Mouse (Mus musculus) layer of hippocampus, postnatal 14 days (tissue): ENCODE results near the gene P4ha1. TPM values are rescaled to one million over a fixed set of nuclear protein-coding genes. Genes with fewer than 3 reads are reported as not detected.
"Not testable (repeated sequence)": the region's sequence is repeated elsewhere in the genome, so short reads cannot be mapped to it uniquely, and the experiment has no call there.

Experiments
- DNase-seq, 2 experiments: peaks; one replicate each; pipeline ENCODE4 v3.0.0; 2021 to 2022; ENCODE audit warnings: low spot score in 2 of 2, mixed read lengths in 1 of 2
- total RNA-seq, 2 experiments: library from RNA; stranded (reverse); gene quantifications; 2 replicates each; pipeline ENCODE4 v1.2.3; 2021

Gene P4ha1
- total RNA-seq, 2 experiments from 2014 or later: 33.5 to 39.5 TPM

DNA sequence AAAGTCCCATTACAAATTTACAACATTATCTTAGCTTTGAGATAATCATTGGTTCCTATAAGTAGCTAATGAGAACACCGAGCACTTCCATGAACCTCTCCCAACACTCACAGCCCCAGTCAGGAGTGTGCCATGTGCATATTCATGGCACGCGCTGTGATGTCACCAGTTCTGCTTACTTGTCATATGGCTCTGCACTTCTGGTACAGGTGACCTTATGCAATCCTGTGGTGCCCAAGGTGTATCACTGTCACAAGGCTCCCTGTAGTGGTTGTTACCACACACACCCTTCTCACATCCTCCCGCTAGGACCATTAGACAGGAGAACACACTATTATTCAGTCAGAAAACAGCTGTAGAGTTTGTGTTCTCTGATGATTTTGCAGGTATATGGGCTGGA lies 43.6 kb downstream of the P4ha1 start:
- no peak for DNase-seq

DNA sequence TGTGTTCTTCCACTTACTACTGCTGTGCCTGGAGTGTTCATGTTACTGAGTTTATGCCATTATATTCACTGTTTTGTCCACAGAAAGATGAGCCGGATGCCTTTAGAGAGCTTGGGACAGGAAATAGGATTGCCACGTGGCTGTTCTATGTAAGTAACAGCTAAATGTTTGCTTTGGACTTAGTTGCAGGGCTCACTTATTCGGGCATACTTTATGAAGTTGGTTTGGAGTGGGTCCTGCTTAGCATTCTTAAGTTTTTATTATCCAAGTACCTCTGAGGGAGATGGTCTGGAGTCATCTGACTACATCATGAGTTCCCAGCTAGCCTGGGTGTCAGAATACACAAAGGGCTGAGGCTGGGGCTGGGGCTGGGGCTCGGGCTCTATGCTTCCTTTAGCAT lies 44.1 kb downstream of the P4ha1 start:
- no peak for DNase-seq

DNA sequence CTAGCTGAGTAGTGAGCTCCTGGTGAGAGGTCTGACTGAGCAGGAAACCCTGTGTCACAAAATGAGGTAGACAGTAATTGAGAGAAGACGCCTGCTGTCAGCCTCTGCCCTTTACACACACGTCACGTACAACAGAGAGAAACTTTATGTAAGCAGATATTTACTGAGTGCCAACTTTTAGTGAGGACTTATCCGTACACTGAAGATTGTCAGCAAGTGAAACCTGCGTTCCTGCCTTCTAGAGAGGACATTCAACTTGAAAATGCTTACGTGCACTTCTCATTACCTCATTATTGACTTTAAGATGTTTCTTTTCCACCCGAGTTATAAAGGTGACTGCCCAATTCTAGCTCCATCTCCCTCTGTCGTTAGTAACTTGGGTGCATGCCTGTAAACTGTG lies 45.6 kb downstream of the P4ha1 start:
- no peak for DNase-seq

DNA sequence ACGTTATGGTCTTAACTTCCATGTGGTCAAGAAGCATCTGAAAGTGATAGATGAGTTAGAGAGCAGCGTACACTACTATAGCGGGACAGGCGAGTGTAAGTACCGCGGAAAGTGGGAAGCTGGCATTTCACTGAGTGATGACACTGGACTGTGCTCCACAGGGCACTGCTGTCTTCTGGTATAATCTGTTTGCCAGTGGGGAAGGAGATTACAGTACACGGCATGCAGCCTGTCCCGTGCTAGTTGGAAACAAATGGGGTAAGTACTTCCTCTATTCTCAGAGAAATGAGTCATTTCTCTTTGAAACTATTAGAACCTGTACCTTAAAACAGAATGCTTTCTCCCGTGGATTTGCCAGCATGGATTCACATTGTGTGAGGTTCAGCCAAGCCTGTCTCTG lies 46.3 kb downstream of the P4ha1 start:
- DNase-seq: no peak

DNA sequence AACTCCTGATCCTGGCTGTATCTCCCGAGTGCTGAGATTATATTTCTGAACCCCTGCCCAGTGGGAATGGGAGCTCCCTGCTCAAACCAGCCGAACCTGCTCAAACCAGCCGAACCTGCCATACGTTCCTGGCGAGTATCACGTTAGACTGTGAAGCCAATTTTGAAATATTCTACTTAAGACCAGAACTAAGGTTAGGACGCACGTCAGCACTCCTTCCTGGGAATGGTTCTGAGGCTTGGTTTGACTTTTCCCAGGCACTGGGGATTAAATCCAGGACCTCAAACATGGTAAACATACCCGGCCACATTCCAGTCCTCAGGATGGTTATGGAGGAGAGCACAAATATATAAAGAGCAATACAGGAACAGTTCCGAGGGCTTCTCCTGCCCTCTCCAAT lies 54.8 kb downstream of the P4ha1 start:
- no peak for DNase-seq

DNA sequence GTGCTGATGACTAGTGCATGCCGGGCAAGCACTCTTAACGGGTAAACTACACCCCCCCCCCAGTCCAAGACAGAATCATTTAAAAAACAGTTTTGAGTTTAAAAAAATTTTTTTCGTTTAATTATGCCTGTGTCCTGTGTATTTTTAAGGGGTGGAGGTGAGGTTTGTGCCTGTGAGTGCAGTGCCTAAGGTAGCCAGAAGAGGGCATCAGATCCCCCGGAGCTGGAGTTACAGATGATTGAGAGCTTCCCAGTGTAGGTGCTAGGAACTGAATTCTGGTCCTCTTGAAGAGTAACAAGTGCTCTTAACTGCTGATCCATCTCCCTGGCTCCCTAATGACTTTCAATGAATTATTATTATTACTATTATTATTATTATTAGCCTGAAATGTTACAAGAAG lies 55.6 kb downstream of the P4ha1 start:
- no peak for DNase-seq

DNA sequence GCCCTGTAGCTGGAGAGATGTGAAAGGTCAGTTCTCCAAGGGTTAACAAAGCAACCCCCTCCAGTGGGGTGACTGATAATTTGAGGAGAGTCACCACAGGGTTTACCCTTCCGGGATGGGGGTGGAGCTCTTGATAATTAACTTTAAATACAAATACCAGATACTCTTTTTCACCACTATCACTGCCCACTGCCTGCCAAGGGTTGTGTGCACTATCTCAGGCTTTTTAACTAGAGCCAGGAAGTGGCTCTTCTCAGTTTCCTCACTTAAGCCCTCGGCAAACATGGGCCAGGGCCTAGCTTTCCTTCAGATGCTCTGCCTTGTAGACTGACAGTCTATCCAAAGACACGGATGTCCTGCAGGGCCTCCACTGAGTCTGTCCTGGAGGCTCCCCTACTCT lies 56.8 kb downstream of the P4ha1 start:
- DNase-seq: no peak

DNA sequence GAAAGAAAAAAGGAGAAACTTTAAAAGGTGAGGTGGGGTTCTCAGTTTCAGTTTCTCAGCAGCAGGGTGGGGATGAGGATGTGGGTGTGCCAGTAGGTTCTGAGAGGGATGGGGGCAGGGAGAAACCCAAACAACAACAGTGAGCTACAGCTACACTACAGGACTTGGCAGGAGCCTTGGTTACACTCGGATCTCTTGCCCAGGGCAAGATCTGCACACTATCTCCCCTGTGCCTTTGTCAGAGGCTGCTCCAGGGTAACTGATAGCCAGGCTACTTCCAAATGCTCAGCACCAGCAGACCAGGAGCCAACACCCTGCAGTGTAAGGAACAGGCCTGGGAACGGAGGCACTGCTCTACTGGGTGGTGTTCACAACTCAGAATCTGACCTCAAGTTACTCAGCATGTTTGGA lies 57.3 kb downstream of the P4ha1 start:
- DNase-seq: no peak

DNA sequence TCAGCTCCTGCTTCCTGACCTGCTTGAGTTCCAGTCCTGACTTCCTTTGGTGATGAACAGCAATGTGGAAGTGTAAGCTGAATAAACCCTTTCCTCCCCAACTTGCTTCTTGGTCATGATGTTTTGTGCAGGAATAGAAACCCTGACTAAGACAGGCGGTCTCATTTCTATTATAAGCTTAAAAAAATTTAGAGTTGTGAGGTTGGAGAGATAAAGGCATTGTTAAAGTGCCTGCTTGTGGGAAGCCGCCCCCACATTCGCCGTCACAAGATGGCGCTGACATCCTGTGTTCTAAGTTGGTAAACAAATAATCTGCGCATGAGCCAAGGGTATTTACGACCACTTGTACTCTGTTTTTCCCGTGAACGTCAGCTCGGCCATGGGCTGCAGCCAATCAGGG lies 58.5 kb downstream of the P4ha1 start:
- DNase-seq: not testable (repeated sequence)

DNA sequence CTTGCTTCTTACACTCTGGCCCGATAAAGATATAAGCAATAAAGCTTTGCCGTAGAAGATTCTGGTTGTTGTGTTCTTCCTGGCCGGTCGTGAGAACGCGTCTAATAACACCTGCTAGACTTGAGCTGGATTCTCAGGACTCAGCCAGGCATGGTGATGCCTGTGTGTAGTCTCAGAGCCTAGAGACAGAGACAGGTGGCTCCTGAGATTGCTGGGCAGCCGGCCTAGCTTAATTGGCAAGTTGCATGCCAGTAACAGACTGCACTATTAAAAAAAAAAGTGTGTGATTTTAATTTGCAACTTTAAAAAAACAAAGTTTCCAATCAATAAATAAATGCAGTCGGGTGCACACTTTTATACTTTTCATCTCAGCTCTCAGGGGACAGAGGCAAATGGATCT lies 63.9 kb downstream of the P4ha1 start:
- peak; percentile 66 to 84 for DNase-seq

DNA sequence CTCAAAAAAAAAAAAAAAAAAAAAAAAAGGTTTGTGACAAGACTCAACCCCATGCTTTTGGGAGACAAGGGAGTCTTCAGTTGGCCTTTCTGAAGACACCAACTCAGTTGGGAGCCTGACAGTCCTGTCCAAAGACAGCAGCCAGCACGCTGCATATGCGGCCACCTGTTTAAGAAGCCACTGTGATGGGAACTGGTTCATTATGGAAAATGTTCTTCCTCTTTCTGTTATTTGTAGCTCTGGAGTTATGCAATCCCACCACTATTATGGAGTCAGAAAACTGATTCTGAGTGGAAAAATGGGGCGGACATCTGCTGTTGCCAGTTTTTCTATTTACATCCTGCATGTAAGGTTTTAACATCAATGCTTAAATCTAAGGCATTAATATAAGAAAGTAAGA lies 66.6 kb downstream of the P4ha1 start:
- DNase-seq: no peak

DNA sequence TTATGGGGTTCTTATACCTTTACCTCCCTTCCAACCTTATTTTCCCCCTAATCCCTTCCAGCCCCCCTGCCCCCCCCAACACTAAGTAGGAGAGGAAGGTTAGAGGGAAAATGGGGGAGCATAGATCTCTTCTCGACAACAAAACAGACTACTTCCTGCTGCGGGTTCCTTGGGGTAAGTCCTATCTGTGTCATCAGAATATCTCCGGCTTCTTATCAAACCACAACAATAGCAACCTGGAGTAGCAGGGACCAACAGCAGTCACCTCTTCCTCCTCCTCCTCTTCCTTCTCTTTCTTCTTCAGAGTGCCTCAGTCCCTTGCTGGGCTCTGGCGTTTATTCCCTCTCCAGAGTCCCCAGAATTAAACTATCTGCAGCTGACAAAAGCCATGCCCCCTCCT lies 68.8 kb downstream of the P4ha1 start:
- no peak for DNase-seq

DNA sequence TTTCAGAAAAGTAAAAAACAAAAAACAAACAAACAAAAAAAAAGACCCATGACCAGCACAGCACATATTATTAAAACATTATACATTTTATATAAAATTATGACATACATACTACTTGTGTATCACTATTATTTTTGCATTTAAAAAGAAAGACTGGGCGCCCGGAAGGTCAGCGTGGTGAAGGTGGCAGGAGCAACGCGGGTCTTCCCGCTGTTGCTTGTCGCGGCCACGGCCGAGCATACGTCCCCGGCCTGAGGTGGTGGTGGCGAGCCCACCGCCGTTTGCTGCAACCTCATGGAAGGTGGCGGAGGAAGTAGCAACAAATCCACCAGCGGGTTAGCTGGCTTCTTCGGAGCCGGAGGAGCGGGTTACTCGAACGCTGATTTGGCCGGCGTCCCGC lies 72.4 kb downstream of the P4ha1 start, which contains the start of gene Gm10273:
Gm10273 (plus strand) TSS at position 172 of the 400 bp plus-strand sequence.
- DNase-seq: not testable (repeated sequence)

DNA sequence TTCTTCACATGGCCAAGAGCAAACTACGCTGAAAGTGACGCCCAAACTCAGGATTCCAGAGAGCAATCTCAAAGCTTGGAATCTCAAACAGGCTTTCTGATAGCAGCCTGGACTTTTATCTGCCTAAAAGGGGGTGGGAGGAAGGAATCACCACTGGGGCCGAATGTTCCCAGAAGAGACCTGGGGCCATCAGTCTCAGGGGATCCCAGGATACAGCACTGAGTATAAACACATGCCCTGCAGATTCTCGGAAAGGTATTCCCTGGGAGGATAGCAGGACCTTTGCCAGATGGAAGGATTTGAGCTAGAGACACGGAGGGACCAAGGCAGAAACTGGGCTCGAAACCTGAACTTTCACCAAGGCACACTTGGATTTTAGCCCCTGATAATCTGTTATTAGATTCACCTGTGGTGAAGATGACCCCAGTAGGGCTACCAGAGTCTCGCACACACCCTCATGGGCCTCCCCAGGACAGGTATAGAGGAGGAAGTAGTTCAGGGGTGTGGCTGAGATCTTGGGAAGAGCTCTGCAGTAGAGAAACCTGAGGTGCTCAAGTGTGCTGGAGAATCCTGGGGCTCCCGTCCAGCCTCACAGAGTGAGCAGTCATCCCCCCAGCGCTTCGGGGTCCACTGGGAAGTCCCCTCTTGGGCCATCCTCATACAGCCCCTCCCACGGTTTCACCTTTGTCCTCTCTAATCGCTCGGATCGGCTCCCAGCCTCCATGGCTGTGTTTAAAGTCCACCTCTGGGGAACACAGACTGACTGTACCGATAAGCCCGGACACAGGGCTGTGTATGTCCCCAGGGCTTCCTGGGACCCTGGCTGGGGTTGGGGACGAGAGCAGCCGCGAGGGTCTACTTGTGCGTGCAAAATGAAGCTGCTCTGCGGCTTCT lies 80.0 kb downstream of the P4ha1 start, which contains the start of gene Pla2g12b:
Pla2g12b (plus strand) TSS at position 762 of the 894 bp plus-strand sequence.
- no peak for DNase-seq

DNA sequence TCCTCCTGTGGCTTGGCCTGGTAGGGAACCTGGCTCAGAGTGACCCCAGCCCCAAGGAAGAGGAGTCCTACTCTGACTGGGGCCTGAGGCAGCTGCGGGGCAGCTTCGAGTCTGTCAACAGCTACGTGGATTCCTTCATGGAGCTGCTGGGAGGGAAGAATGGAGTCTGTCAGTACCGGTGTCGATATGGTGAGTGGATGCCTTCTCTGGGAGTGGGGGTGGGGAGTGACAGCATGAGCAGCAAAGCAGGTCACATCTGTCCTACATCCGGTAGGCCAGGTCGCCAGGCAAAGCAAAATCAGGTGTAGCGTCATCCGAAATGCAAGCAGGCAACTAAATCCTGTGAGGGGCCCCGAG lies 80.7 kb downstream of the P4ha1 start:
- DNase-seq: no peak

DNA sequence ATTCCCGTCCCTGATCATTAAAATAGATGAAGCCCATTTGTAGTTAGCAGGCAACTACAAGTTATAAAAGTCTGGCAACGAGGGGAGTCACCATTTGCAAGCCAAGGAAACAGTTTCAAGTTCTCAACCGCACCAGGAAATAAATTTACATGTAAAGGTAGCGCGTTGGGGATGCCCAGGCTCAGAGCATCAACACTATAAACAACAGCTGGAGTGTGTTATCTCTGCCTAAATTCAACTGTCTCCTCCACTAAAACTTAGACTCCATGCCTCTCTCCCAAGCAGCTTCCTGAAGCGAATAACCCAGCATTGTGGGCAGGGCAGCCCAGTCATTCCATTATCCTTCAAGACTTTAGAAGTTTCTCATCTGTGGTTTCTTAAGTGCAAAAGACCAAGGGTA lies 85.4 kb downstream of the P4ha1 start:
- no peak for DNase-seq

DNA sequence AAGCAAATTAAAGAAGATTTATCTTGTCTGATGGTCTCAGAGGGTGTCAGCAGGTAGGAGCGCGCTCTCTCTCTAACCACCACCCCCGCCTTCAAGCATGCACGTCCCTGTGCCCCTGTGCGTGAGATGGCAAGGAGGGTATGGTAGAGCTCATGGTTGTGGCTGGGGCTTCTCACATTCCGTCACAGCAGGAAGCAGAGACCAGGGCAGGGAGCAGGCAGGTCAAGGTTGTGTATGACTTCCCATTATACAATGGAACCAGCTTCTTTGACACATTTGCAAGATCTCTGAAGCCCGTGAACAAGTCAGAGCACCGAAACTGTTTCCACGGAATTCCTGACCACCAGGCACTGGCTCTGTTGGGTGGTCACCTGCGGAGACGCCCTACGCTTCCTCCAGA lies 87.2 kb downstream of the P4ha1 start:
- no peak for DNase-seq

DNA sequence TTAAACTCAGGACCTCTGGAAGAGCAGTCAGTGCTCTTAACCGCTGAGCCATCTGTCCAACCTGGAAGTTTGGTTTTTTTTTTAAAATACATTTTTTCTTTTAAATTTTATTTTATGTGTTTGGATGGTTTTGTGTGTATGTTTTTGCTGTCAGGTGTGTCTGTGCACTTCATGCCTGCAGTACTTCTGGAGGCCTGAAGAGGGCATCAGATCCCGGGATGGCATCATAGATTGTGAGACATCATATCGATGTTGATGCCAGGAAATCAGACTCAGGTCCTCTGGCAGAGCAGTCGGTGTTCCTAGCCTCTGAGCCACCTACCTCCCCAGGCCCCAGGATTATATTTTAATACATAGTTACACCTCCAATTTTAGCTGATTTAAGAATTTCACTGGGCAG lies 90.6 kb downstream of the P4ha1 start:
- DNase-seq: no peak

DNA sequence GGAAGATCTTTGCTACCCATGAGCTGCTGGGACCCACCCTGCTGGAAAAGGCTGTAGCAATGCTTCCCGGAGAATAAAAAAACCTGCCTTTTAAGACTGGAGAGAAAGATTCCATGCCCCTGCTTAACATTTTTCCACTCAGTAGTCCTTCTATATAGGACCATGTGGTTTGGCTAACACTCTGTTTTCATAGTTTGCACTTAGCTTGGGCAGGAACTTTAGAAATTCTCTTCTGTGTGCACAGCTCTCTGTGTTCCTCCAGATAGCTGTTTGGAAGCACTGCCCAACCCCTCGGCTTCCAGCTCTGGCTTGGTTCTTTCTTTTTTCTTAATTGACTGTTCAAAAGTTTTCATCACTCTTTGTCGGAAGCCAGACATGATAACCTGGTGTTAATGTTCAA lies 93.5 kb downstream of the P4ha1 start:
- no peak for DNase-seq

DNA sequence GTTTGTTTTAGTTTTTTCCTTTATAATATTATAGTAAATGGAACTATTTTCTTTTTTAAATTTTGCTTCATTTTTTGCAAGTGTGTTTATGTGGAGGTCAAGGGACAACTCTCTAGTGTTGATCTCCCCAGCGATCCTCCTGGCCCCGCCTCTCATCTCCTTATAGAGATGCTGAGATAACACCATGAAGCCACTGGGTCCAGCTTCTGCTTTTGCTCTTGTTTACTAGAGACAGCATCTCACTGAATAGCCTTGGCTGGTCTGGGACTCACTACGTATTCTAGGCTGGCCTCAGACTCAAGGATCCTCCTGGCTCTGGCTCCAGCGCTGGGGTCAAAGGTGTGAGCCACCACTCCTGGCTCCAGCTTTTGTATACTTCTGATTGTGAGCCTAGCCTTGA lies 96.4 kb downstream of the P4ha1 start:
- no peak for DNase-seq
